Mouse (Mus musculus): ENCODE measurements at regions not wholly inside any gene's neighbourhood (a gene's known extent, or its start where the extent isn't known, plus 50 kb on each side); places are given as distances from the start of the nearest gene placed in this dataset.
A peak's percentile ranks its signal among the peaks of the same experiment; 100 is the strongest.

GRCm38 (mm10) chr9:30021981-30022380 lies 59.0 kb upstream of the Ntm start:
- no peak for DNase-seq

GRCm38 (mm10) chr9:30025275-30025674 lies 62.3 kb upstream of the Ntm start:
- DNase-seq: no peak

GRCm38 (mm10) chr9:30026939-30027338 lies 64.0 kb upstream of the Ntm start:
- DNase-seq: no peak

GRCm38 (mm10) chr9:30040396-30040795 lies 77.5 kb upstream of the Ntm start:
- DNase-seq: peak; percentile 2

- DNase-seq: no peak
Observed at GRCm38 (mm10) chr9:30064551-30064950, 101.6 kb upstream of the Ntm start.

DNA sequence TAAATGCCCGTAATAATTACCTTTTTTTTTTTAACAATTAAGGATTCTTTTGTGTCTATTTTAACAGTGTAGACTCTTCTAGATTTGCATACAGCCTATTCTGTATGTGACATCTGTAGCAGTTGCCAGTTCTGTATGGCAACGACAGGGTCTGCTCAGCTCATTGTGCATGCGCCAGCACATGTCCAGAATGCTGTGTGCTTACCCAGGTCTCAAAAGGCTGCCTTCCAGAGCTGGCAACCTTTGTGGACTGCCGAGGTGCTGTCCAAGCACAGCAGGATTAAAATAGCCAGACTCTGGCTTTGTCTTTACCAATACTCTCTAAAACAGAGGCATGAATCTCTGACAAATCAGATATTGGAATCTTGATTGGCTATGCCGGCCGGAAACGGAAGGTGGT lies 105.0 kb upstream of the Ntm start:
- no peak for DNase-seq

- DNase-seq: no peak
Observed at GRCm38 (mm10) chr9:30075233-30075632, 112.3 kb upstream of the Ntm start.

DNA sequence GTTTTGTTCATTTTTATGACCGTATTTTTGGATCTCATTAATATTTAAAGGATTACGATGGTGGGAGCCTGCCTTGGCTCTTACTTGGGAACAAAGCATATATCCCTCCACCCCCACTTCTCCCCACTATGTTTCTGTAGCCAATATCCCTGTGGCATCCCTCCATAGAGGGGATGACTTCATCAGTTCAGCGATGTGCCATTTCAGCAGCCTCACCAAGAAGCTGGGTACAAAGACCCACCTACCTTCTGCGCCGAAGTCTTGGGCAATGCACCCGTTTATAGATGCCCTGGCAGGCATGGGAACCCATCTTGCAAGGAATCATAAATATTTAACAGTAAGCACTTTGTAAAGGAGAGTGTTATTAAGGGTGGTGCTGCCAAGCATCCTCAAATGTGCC lies 113.1 kb upstream of the Ntm start:
- no peak for DNase-seq

GRCm38 (mm10) chr9:30076482-30076881 lies 113.5 kb upstream of the Ntm start:
- no peak for DNase-seq

GRCm38 (mm10) chr9:30101942-30102341 lies 139.0 kb upstream of the Ntm start:
- no peak for DNase-seq

DNA sequence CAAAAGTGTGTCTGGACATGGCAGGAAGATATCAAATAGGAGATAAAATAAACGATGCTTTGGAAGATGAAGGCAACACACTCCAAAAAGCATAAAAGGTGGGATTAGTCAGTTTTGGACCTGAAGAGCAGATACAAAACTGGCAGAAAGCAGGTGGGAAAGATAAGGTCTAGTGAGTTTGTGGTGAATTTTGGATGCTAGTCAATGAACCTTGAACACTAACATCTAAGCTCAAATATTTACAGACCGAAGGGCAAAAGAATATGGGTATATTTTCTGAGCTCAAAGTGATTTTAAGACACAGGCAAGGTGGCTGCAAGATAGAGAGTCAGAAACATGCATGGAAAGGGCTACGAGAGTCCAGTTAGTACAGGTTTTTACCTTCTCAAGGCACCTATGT lies 159.4 kb upstream of the Ntm start:
- no peak for DNase-seq

GRCm38 (mm10) chr9:30129151-30129550 lies 166.2 kb upstream of the Ntm start:
- no peak for DNase-seq

DNA sequence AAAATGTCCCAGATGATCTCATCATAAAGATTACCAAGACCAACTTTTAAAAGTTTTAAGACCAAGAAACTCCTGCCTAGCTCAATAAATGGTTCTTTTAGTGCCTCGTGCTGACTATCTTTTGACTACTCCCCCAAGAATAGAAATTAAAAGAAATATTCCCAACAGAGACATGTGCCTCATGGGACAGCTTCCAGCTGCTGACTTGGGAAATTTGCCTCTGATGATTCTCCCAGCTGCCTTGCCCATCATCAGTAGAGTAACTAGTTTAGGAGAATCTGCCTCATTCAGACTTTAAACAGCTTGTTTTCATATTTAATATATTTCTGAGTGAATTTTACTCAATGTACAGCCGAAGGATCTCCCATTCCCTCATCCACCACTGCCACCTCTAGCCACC lies 168.7 kb upstream of the Ntm start:
- DNase-seq: no peak

DNA sequence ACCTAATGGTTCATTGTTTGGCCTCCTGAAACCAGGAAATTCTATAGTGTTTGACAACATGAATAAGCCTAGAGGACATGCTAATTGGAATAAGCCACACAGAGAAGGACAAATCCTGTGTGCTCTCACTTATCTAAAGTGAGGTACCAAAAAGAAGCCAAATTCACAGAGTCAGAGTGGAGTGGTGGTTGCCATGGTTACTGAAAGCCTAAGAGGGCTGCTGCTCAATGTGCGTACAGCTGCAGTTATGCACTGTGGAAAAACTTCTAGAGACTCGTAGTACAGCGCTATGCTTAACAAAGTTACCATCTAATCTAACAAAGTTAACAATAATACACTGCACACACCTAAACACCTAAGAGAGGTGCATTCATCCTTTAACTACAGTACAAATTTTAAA lies 171.4 kb upstream of the Ntm start:
- no peak for DNase-seq

DNA sequence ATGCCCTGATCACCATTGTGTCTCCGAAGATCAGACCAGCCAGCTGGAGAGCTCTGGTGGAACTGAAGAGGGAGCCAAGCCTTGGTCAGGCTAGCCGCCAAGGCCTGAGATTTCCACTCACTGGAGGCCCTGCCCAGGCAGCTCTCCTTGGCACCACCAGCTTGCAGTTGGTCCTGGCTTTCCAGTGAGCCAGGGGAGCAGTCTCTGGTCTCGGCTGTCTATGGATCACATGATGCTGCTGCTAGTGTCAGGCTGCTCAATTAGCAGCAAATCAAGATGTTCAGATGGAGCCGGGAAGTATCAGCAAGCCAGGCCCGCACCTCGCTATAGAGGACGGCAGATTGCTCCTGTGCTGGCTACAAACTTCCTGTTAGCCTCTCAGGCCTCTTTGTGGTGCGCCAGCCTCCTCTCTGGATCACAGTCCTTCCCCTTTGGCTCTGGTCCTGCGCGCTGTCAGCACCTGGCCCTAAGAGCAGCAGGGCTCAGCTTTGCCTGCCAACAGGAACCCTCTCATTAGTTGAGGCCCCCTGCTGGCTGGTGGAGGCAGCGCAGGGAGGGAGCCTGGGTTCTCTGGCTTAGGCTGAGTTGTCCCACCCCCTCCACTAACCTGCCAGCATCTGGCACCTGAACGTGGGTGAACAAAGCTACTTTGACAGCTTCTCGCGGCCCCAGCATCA lies 174.8 kb upstream of the Ntm start:
- DNase-seq: peak; percentile 86

DNA sequence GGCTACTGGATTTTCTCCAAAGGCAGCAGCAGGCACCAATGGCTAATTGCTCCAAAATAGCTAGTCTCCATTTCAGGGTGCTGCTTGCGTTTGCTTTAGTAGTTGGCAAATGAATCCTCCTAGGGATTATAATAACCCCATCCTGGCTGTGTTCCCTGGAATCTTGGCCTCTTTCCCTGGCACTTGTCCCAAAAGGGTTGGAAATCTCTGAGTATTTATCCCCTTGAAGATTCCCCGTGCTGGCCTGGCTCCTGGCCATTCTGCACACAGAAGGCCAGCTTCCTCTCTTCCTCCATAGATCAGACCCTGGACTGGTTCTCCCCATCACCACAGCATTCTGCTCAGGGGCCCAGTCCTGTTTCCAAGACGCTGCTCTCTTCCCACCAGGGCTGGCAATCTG lies 177.2 kb upstream of the Ntm start:
- DNase-seq: peak; percentile 85

GRCm38 (mm10) chr9:30141186-30141585 lies 178.2 kb upstream of the Ntm start:
- no peak for DNase-seq

- no peak for DNase-seq
Observed at GRCm38 (mm10) chr9:30142806-30143458, 180.0 kb upstream of the Ntm start.

GRCm38 (mm10) chr9:30149481-30150468 lies 186.8 kb upstream of the Ntm start:
- DNase-seq: no peak

GRCm38 (mm10) chr9:30151173-30151572 lies 188.2 kb upstream of the Ntm start:
- no peak for DNase-seq

GRCm38 (mm10) chr9:30166235-30166752 lies 203.4 kb upstream of the Ntm start:
- no peak for DNase-seq

- no peak for DNase-seq
Observed at GRCm38 (mm10) chr9:30167223-30167622, 204.3 kb upstream of the Ntm start.

- DNase-seq: no peak
Observed at GRCm38 (mm10) chr9:30174646-30175045, 211.7 kb upstream of the Ntm start.

Measured in adrenal gland, adult 2 months (tissue).